Mouse (Mus musculus) liver, postnatal 0 days (tissue): Measurements from ENCODE around the gene Rgs9bp.

Source experiments
- CTCF ChIP-seq: sonication (generic); IDR thresholded peaks from 2 replicates; pipeline ENCODE4 v1.5.1; 2016; ENCODE audit warnings: antibody characterized with exemption, low read depth
- EP300 ChIP-seq: IDR thresholded peaks from 2 replicates; pipeline ENCODE4 v1.6.1; 2016; ENCODE audit warnings: antibody characterized with exemption, low read depth, mild to moderate bottlenecking

DNA sequence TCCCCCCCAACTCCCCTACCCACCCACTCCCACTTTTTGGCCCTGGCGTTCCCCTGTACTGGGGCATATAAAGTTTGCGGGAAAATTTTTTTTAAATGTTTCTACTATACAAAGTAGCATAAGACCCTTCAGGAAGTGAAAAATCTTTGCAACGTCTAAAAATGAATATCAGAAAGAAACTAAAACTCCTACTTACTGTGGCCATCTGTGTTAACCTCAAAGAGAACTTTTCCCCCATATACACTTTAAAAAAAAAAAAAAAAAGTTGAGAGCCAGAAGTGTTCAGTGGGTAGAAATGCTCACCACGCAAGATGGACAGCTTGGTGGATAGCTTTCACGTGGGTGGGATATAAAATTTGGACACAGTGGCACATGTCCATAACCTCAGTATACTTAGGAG lies 17.4 kb upstream of the Rgs9bp start:
- no peak for TF ChIP-seq EP300
- no peak for TF ChIP-seq CTCF
